ENCODE assay signal across 17 mouse cellular contexts in the genomic region with DNA sequence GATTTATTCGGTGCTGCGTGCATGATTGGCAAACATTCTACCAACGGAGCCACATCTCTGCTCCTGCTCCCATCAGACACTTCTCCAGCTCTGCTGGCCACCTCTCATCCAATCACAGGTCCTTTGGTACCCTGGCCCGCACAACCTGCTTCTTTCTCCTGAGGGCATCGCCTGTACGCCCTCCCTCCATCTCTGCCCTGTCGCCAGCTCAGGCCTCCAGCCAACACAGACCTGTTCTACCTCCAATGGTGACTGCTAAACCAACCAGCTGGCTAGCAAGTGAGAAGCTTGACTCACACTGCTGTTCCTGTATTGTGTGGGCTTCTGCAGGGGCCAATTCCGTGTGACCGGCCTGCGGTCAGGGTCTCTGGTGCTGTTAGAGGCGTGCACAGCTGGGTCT.
DNase-seq lines count a peak whose midpoint lies in the region; ATAC-seq and TF ChIP-seq lines count a peak whose summit lies in the region.
"Had no signal": no experiment of that assay in that cellular context is flagged by ENCODE, and none has a peak within 500 bp of the region (broad histone marks: within the 10 kb centered on the region; RNA-seq: fewer than 3 reads in every experiment).

No protein-coding gene starts in this region.

- ATAC-seq in forebrain, embryonic 13.5 days = no peak
- no peak for ATAC-seq in midbrain, embryonic 16.5 days
- ATAC-seq: CD4-positive, CD25-positive, alpha-beta regulatory T cell, adult 4 months; intestine, embryonic 16.5 days; Patski had no signal

- no peaks in the 10 kb centered on the region for H3K9me3 ChIP-seq in forebrain, embryonic 10.5 days
- no peaks in the 10 kb centered on the region for H3K9me3 ChIP-seq in forebrain, embryonic 13.5 days (replicated peaks)
- no peaks in the 10 kb centered on the region for H3K9me3 ChIP-seq in midbrain, embryonic 10.5 days (replicated peaks)
- no peaks in the 10 kb centered on the region for H3K9me3 ChIP-seq in midbrain, embryonic 16.5 days (replicated peaks; ENCODE audit: control insufficient read depth, low read length, poor library complexity, severe bottlenecking)
- H3K9me3 ChIP-seq: heart, embryonic 10.5 days; hindbrain, embryonic 15.5 days; kidney, embryonic 15.5 days; lung, embryonic 15.5 days had no signal

- TF ChIP-seq POLR2A in cerebellum, adult 2 months (IDR thresholded peaks at IDR 0.05; ENCODE audit: borderline replicate concordance, insufficient read depth, low read length) = no peak

- no peak overlapping the region for H3K9ac ChIP-seq in forebrain, embryonic 13.5 days
- no peak overlapping the region for H3K9ac ChIP-seq in midbrain, embryonic 16.5 days (ENCODE audit: low read depth, low read length)
- H3K9ac ChIP-seq: hindbrain, embryonic 15.5 days; kidney, embryonic 15.5 days; liver, embryonic 14.5 days; lung, embryonic 15.5 days had no signal

- H3K27ac ChIP-seq in forebrain, embryonic 10.5 days = peak overlapping the region; percentile 62; the same call in 1 of the 2 replicates
- no peak overlapping the region; the same call in 1 of the 2 replicates for H3K27ac ChIP-seq in forebrain, embryonic 13.5 days
- H3K27ac ChIP-seq in midbrain, embryonic 10.5 days (replicated peaks) = peak overlapping the region; percentile 61; the same call in 1 of the 2 replicates
- H3K27ac ChIP-seq in midbrain, embryonic 16.5 days (ENCODE audit: low read length) = no peak overlapping the region
- H3K27ac ChIP-seq in cerebellum, adult 2 months (ENCODE audit: insufficient read depth, low read length) = no peak overlapping the region
- H3K27ac ChIP-seq: heart, embryonic 10.5 days; hindbrain, embryonic 15.5 days; kidney, embryonic 15.5 days; liver, embryonic 14.5 days; lung, embryonic 15.5 days had no signal

- no peak for DNase-seq in forebrain, embryonic 10.5 days (ENCODE audit: extremely low spot score, low spot score)
- DNase-seq in midbrain, embryonic 10.5 days (ENCODE audit: low spot score) = no peak
- peak; percentile 70 to 78 for DNase-seq in cerebellum, adult 2 months
- DNase-seq in cerebellum, postnatal 36 days = peak; percentile 63 to 68
- DNase-seq in urinary bladder, adult 2 months (ENCODE audit: low spot score) = no peak
- DNase-seq: adrenal gland, postnatal 10 days; thymus, postnatal 14 days had no signal

- WGBS in forebrain, embryonic 10.5 days = 94% methylated on average over 11 of the region's 11 CpGs
- WGBS in forebrain, embryonic 13.5 days = 84% methylated on average over 11 of the region's 11 CpGs
- WGBS in midbrain, embryonic 10.5 days = 91% methylated on average over 11 of the region's 11 CpGs
- 83% methylated on average over 11 of the region's 11 CpGs for WGBS in midbrain, embryonic 16.5 days
- WGBS in cerebellum, adult 2 months = 31% methylated on average over 11 of the region's 11 CpGs

- H3K27me3 ChIP-seq in forebrain, embryonic 10.5 days (ENCODE audit: poor library complexity, severe bottlenecking) = no peaks in the 10 kb centered on the region
- no peaks in the 10 kb centered on the region for H3K27me3 ChIP-seq in forebrain, embryonic 13.5 days
- H3K27me3 ChIP-seq in midbrain, embryonic 10.5 days (ENCODE audit: low read depth, poor library complexity, severe bottlenecking) = no peaks in the 10 kb centered on the region
- H3K27me3 ChIP-seq in midbrain, embryonic 16.5 days (ENCODE audit: control insufficient read depth, insufficient read depth, low read depth, low read length) = no peaks in the 10 kb centered on the region
- no peaks in the 10 kb centered on the region for H3K27me3 ChIP-seq in cerebellum, adult 2 months (ENCODE audit: control insufficient read depth, insufficient read depth, low read length)
- H3K27me3 ChIP-seq: hindbrain, embryonic 15.5 days; kidney, embryonic 15.5 days; lung, embryonic 15.5 days; Patski had no signal

- no peak overlapping the region for H3K4me3 ChIP-seq in forebrain, embryonic 10.5 days
- H3K4me3 ChIP-seq in forebrain, embryonic 13.5 days = no peak overlapping the region
- no peak overlapping the region for H3K4me3 ChIP-seq in midbrain, embryonic 10.5 days
- H3K4me3 ChIP-seq in midbrain, embryonic 16.5 days (ENCODE audit: low read depth, low read length) = no peak overlapping the region
- no peak overlapping the region for H3K4me3 ChIP-seq in cerebellum, adult 2 months (replicated peaks; ENCODE audit: insufficient read depth, low read depth, low read length)
- H3K4me3 ChIP-seq: heart, embryonic 10.5 days; hindbrain, embryonic 15.5 days; kidney, embryonic 15.5 days; lung, embryonic 15.5 days had no signal

- no peak overlapping the region for H3K4me2 ChIP-seq in forebrain, embryonic 13.5 days
- H3K4me2 ChIP-seq in midbrain, embryonic 16.5 days (ENCODE audit: low read length) = no peak overlapping the region
- H3K4me2 ChIP-seq: hindbrain, embryonic 15.5 days; kidney, embryonic 15.5 days; lung, embryonic 15.5 days had no signal

- H3K36me3 ChIP-seq in forebrain, embryonic 10.5 days (replicated peaks) = peaks cover 5% of the 10 kb centered on the region; the same call in 1 of the 2 replicates
- no peaks in the 10 kb centered on the region for H3K36me3 ChIP-seq in forebrain, embryonic 13.5 days (ENCODE audit: poor library complexity, severe bottlenecking)
- H3K36me3 ChIP-seq in midbrain, embryonic 10.5 days = peaks cover 36% of the 10 kb centered on the region
- no peaks in the 10 kb centered on the region for H3K36me3 ChIP-seq in midbrain, embryonic 16.5 days (ENCODE audit: control insufficient read depth, insufficient read depth, low read length)
- H3K36me3 ChIP-seq: heart, embryonic 10.5 days; hindbrain, embryonic 15.5 days; kidney, embryonic 15.5 days; lung, embryonic 15.5 days had no signal

- TF ChIP-seq CTCF in cerebellum, adult 2 months (IDR thresholded peaks at IDR 0.05; ENCODE audit: borderline replicate concordance, insufficient read depth, low read depth, low read length) = no peak

- peaks cover 91% of the 10 kb centered on the region for H3K4me1 ChIP-seq in forebrain, embryonic 10.5 days
- peaks cover 80% of the 10 kb centered on the region for H3K4me1 ChIP-seq in forebrain, embryonic 13.5 days
- H3K4me1 ChIP-seq in midbrain, embryonic 10.5 days = peaks cover 88% of the 10 kb centered on the region
- H3K4me1 ChIP-seq in midbrain, embryonic 16.5 days (ENCODE audit: control insufficient read depth, insufficient read depth, low read length) = peaks cover 10% of the 10 kb centered on the region
- peaks cover 76% of the 10 kb centered on the region for H3K4me1 ChIP-seq in cerebellum, adult 2 months (ENCODE audit: control insufficient read depth, insufficient read depth, low read length)
- H3K4me1 ChIP-seq: lung, embryonic 15.5 days had no signal

Comparison
In these comparisons a context has a peak if more than half of its experiments do, and no peak if none do; other contexts are left out.
1. H3K27ac ChIP-seq: peak in forebrain, embryonic 10.5 days (single experiment) and midbrain, embryonic 10.5 days (single experiment); none in forebrain, embryonic 13.5 days (single experiment), midbrain, embryonic 16.5 days (single experiment) and cerebellum, adult 2 months (single experiment).
2. DNase-seq: peak in cerebellum, adult 2 months (2 of 2) and cerebellum, postnatal 36 days (2 of 2); none in forebrain, embryonic 10.5 days (single experiment), midbrain, embryonic 10.5 days (single experiment) and urinary bladder, adult 2 months (single experiment).